In genomic region chr2:151543063-151543895, GRCm38 (mm10) we compare ENCODE assay signal across 8 mouse cellular contexts. TPM values are rescaled to one million over a fixed set of nuclear protein-coding genes. Genes with fewer than 3 reads are reported as not detected.
DNase-seq lines count a peak whose midpoint lies in the region; ATAC-seq and TF ChIP-seq lines count a peak whose summit lies in the region.

No protein-coding gene starts in this region.

- peaks cover 37% of the 10 kb centered on the region for H3K36me3 ChIP-seq in ES-E14 (ENCODE audit: control insufficient read depth, insufficient read depth, low read length, poor library complexity, severe bottlenecking)
- peaks cover 36% of the 10 kb centered on the region for H3K36me3 ChIP-seq in forebrain, embryonic 12.5 days (replicated peaks)
- H3K36me3 ChIP-seq in hindbrain, embryonic 11.5 days (ENCODE audit: control insufficient read depth, insufficient read depth, low read length), result no peaks in the 10 kb centered on the region

- no peak for TF ChIP-seq POLR2A in bone marrow, adult 2 months (IDR thresholded peaks at IDR 0.05; ENCODE audit: borderline replicate concordance, control insufficient read depth, low read depth, low read length)

- H3K9me3 ChIP-seq in ES-E14 (ENCODE audit: control insufficient read depth, insufficient read depth, low read depth, low read length), result no peaks in the 10 kb centered on the region
- no peaks in the 10 kb centered on the region for H3K9me3 ChIP-seq in forebrain, embryonic 12.5 days
- no peaks in the 10 kb centered on the region for H3K9me3 ChIP-seq in hindbrain, embryonic 11.5 days (ENCODE audit: control insufficient read depth, low read length)

- H3K4me1 ChIP-seq in ES-E14 (ENCODE audit: control insufficient read depth in 2 of 2, insufficient read depth in 2 of 2, low read length in 2 of 2, poor library complexity in 1 of 2), result peaks cover 0 to 9% of the 10 kb centered on the region in 2 experiments; a peak in 3 of 4 replicates
- no peaks in the 10 kb centered on the region; the same call in 1 of the 2 replicates for H3K4me1 ChIP-seq in bone marrow, adult 2 months (ENCODE audit: control insufficient read depth, insufficient read depth, low read length)
- peaks cover 32% of the 10 kb centered on the region for H3K4me1 ChIP-seq in forebrain, embryonic 12.5 days
- H3K4me1 ChIP-seq in hindbrain, embryonic 11.5 days (replicated peaks; ENCODE audit: control insufficient read depth, insufficient read depth, low read length), result peaks cover 3% of the 10 kb centered on the region

- 2% methylated on average over 21 of the region's 21 CpGs for WGBS in bone marrow, adult 2 months
- WGBS in forebrain, embryonic 12.5 days, result 2% methylated on average over 20 of the region's 21 CpGs
- 2% methylated on average over 21 of the region's 21 CpGs for WGBS in hindbrain, embryonic 11.5 days

- peak; percentile 36 for DNase-seq in ES-E14 (ENCODE audit: low read depth, low spot score)
- DNase-seq in hindbrain, embryonic 11.5 days (ENCODE audit: low spot score), result peak; percentile 68
- DNase-seq in layer of hippocampus, postnatal 10 days (ENCODE audit: low spot score in 2 of 2), result peak; percentile 37 to 59
- DNase-seq in lung, postnatal 10 days, result peak; percentile 85
- DNase-seq in skeletal muscle tissue, adult 2 months (ENCODE audit: low read depth, low spot score), result peak; percentile 27
- DNase-seq in urinary bladder, adult 2 months (ENCODE audit: low spot score), result no peak

- in situ Hi-C loops in ES-E14 (cut with MboI; ENCODE audit: low sequenced_read_pairs in 2 of 2, unreplicated experiment in 2 of 2), result no loop called here

- H3K27ac ChIP-seq in ES-E14 (ENCODE audit: insufficient read depth, low read depth, low read length, poor library complexity, severe bottlenecking), result peak overlapping the region; percentile 50
- H3K27ac ChIP-seq in bone marrow, adult 2 months (ENCODE audit: control insufficient read depth, insufficient read depth, low read depth, low read length, poor library complexity), result peak overlapping the region; percentile 27; the same call in 1 of the 2 replicates
- peak overlapping the region; percentile 91 for H3K27ac ChIP-seq in forebrain, embryonic 12.5 days
- peak overlapping the region; percentile 71 for H3K27ac ChIP-seq in hindbrain, embryonic 11.5 days (ENCODE audit: low read depth, low read length)

- peak overlapping the region; percentile 77 for H3K4me2 ChIP-seq in forebrain, embryonic 12.5 days
- peak overlapping the region; percentile 70 for H3K4me2 ChIP-seq in hindbrain, embryonic 11.5 days (replicated peaks; ENCODE audit: low read depth, low read length)

- H3K27me3 ChIP-seq in forebrain, embryonic 12.5 days, result no peaks in the 10 kb centered on the region
- no peaks in the 10 kb centered on the region for H3K27me3 ChIP-seq in hindbrain, embryonic 11.5 days (ENCODE audit: control insufficient read depth, insufficient read depth, low read length)

- ATAC-seq in forebrain, embryonic 12.5 days (ENCODE audit: low FRiP score), result 0 out of 2 replicates have a peak, but pooled peaks have one; percentile 33
- ATAC-seq in hindbrain, embryonic 11.5 days (ENCODE audit: low FRiP score), result peak; percentile 36

- peak overlapping the region; percentile 76 to 88 for H3K4me3 ChIP-seq in ES-E14 (ENCODE audit: insufficient read depth in 1 of 2, low read depth in 1 of 2, low read length in 2 of 2, poor library complexity in 1 of 2, severe bottlenecking in 1 of 2)
- peak overlapping the region; percentile 78 for H3K4me3 ChIP-seq in bone marrow, adult 2 months (replicated peaks; ENCODE audit: control insufficient read depth, low read depth, low read length)
- H3K4me3 ChIP-seq in forebrain, embryonic 12.5 days (replicated peaks), result peak overlapping the region; percentile 95
- H3K4me3 ChIP-seq in hindbrain, embryonic 11.5 days (ENCODE audit: low read depth, low read length), result peak overlapping the region; percentile 92

- no peak for TF ChIP-seq CTCF in bone marrow, adult 2 months (IDR thresholded peaks at IDR 0.05; ENCODE audit: control insufficient read depth, insufficient read depth, low read length)

- peak overlapping the region; percentile 86 for H3K9ac ChIP-seq in ES-E14 (ENCODE audit: insufficient read depth, low read depth, low read length, poor library complexity, severe bottlenecking)
- peak overlapping the region; percentile 94 for H3K9ac ChIP-seq in forebrain, embryonic 12.5 days
- peak overlapping the region; percentile 93 for H3K9ac ChIP-seq in hindbrain, embryonic 11.5 days (ENCODE audit: low read depth, low read length)

TF ChIP-seq in ES-E14, 5 proteins besides CTCF, POLR2A, EP300 and RAD21:
- TF ChIP-seq CHD2 (IDR thresholded peaks at IDR 0.05; ENCODE audit: low read depth, low read length) (no peak), ZNF384 (IDR thresholded peaks at IDR 0.05; ENCODE audit: low read depth, low read length) (0 out of 2 replicates have a peak, but pooled peaks have one; percentile 59)

RNA-seq across cellular contexts. Expression of gene Fkbp1a, which starts 1.0 kb away (rescaled TPM):
- total RNA-seq in ES-E14 (2012; rRNA removed), result 53.8 and 79.5 TPM in 2 replicates
- polyA plus RNA-seq in bone marrow, adult 2 months (2011; ENCODE audit: insufficient read depth, insufficient read length, low replicate concordance, missing spikeins), result 32.7 and 70.4 TPM in 2 replicates
- polyA plus RNA-seq in forebrain, embryonic 12.5 days (2016; fragmentation: Nextera tagmentation; extraction: Ambion mirVana), result 526 and 540 TPM in 2 replicates
- 610 and 637 TPM in 2 replicates for polyA plus RNA-seq in hindbrain, embryonic 11.5 days (2014; fragmentation: Nextera tagmentation; extraction: Ambion mirVana)
- 100 to 1,000 TPM; 535 to 594 TPM for total RNA-seq in layer of hippocampus, postnatal 10 days (2021)
- polyA plus RNA-seq in urinary bladder, adult 2 months (2012; rRNA removed), result 157 and 242 TPM in 2 replicates

RNA-seq across cellular contexts. Expression of gene Sdcbp2, which starts 29.1 kb away (rescaled TPM):
- total RNA-seq in ES-E14 (2012; rRNA removed), result 3.2 and 4.1 TPM in 2 replicates
- not detected in 2 replicates for polyA plus RNA-seq in bone marrow, adult 2 months (2011; ENCODE audit: insufficient read depth, insufficient read length, low replicate concordance, missing spikeins)
- polyA plus RNA-seq in forebrain, embryonic 12.5 days (2016; fragmentation: Nextera tagmentation; extraction: Ambion mirVana), result 0.55 and 0.98 TPM in 2 replicates
- 0.94 and 1.4 TPM in 2 replicates for polyA plus RNA-seq in hindbrain, embryonic 11.5 days (2014; fragmentation: Nextera tagmentation; extraction: Ambion mirVana)
- total RNA-seq in layer of hippocampus, postnatal 10 days (2021), result 1 to 10 TPM; 1.3 to 1.6 TPM
- 32.0 and 49.0 TPM in 2 replicates for polyA plus RNA-seq in urinary bladder, adult 2 months (2012; rRNA removed)

RNA-seq across cellular contexts. Expression of gene Nsfl1c, which starts 49.3 kb away (rescaled TPM):
- total RNA-seq in ES-E14 (2012; rRNA removed), result 124 and 155 TPM in 2 replicates
- 34.0 and 51.9 TPM in 2 replicates for polyA plus RNA-seq in bone marrow, adult 2 months (2011; ENCODE audit: insufficient read depth, insufficient read length, low replicate concordance, missing spikeins)
- polyA plus RNA-seq in forebrain, embryonic 12.5 days (2016; fragmentation: Nextera tagmentation; extraction: Ambion mirVana), result 262 and 279 TPM in 2 replicates
- 294 and 295 TPM in 2 replicates for polyA plus RNA-seq in hindbrain, embryonic 11.5 days (2014; fragmentation: Nextera tagmentation; extraction: Ambion mirVana)
- 100 to 1,000 TPM; 145 to 156 TPM for total RNA-seq in layer of hippocampus, postnatal 10 days (2021)
- 107 and 114 TPM in 2 replicates for polyA plus RNA-seq in urinary bladder, adult 2 months (2012; rRNA removed)

Comparison
In these comparisons a context has a peak if more than half of its experiments do, and no peak if none do; other contexts are left out.
1. H3K27ac ChIP-seq: peak in every context shown above with its lines; median percentile 91 in forebrain, embryonic 12.5 days; 71 in hindbrain, embryonic 11.5 days; 50 in ES-E14; 27 in bone marrow, adult 2 months.
2. RNA of gene Sdcbp2, which starts 29.1 kb away (polyA plus RNA-seq): 32.0 to 49.0 TPM in urinary bladder, adult 2 months; 0.55 to 0.98 TPM in forebrain, embryonic 12.5 days, 0.94 to 1.4 TPM in hindbrain, embryonic 11.5 days and not detected in bone marrow, adult 2 months; every median in the first group is over 10 times any median in the second.
3. Peak in every context shown above with its lines, with median percentiles within 50 percentile points of each other: H3K4me3 ChIP-seq and H3K9ac ChIP-seq.